Mouse (Mus musculus): ENCODE results near the gene Zfp518b.

The Zfp518b gene

GRCm38 (mm10) chr5:38632463-38633449, 51.9 kb downstream of the Zfp518b start:
- peak; percentile 67 to 85 for DNase-seq

GRCm38 (mm10) chr5:38628023-38628422, 56.6 kb downstream of the Zfp518b start:
- DNase-seq = no peak

GRCm38 (mm10) chr5:38626883-38627282, 57.7 kb downstream of the Zfp518b start:
- peak in 1 of 2 experiments; percentile 10 for DNase-seq

GRCm38 (mm10) chr5:38620783-38621182, 63.8 kb downstream of the Zfp518b start:
- peak; percentile 52 to 71 for DNase-seq

GRCm38 (mm10) chr5:38618908-38619307, 65.7 kb downstream of the Zfp518b start:
- DNase-seq = no peak
